Mouse (Mus musculus): ENCODE measurements around the gene Ripk4.
A peak's percentile ranks its signal among the peaks of the same experiment; 100 is the strongest.

Gene Ripk4

DNA sequence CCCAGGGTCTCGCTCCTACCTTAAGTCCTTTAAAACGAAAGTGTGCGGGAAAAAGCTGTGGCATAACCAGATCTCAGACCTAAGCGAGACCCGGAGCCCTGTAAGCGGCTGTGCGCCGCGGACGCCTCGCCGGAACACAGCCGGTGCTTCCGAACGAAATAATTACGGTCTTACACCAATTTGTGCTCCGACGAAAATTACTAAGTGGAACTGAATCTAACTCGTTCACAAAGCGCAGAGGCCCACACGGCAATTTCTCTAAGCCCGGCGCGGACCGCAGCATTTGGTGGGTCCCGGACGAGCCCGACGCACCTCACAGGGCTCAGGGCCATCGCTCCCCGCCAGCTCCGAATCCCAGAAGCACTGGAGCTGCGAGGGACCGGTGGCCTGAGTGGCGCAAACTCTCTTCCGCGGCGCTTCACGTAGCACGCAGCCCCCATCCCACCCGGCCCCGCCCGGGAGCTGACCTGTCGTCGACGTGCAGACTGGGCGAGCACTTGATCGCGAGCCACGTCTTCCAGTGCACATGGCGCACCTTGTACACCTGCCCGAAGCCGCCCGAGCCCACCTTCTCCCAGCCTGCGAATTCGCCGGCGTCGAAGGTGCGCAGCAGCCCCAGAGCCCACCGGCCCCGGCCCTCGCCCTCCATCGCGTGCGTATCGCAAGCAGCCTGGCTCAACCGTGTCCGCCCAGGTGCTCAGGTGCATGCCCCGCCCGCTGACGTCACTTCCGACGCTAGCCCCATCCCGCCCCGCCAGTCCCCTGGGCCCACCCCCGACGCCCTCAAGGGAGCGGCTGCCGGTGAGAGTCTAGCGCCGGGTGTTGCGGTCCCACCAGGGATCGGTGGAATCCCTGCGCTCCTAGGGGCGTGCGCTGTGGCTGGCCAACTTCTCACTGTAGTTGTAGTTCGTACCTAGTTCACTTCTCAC, at the start of gene Ripk4:
Gene Ripk4, minus strand, starts transcription at position 727 of the 929 bp plus-strand sequence.
- DNase-seq (ENCODE audit: low spot score): peak; percentile 82

DNA sequence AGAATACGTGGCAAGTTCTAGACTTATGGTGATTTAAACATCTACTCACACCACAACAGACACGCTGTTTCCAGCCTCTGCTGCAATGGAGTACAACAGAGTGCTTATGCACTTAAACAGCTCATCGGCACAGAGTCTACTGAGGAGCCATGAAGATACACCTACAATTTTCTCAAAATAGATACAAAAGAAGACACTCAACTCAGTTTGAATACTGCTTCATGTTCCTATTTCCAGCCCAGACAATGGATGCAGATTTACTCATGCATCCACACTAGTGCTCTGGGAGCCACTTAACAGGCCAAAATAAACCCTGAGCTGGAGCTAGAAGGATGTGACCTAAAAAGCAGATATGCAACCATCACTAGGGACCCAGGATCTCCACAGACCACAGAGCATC, 45.3 kb upstream of the Ripk4 start:
- DNase-seq (ENCODE audit: low spot score): no peak

DNA sequence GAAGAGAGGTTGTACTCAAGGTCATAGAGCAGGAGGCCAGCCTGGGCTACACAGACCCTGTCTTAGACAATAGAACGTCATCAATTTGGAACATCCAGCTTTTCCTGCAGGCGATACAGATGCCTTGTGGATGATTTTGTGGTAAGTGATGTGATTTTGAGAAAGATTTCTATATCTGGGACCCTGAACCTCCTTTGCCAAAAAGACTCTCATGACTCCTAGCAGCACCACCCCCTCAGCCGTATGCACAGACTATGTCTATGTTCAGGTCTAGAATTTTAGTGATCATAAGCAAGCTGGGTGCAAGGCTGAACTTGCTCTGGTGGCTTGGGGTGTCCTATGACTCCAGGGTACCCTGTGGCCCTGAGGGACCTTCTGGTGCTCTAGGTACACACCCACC, 42.1 kb upstream of the Ripk4 start:
- no peak for DNase-seq (ENCODE audit: low spot score)

DNA sequence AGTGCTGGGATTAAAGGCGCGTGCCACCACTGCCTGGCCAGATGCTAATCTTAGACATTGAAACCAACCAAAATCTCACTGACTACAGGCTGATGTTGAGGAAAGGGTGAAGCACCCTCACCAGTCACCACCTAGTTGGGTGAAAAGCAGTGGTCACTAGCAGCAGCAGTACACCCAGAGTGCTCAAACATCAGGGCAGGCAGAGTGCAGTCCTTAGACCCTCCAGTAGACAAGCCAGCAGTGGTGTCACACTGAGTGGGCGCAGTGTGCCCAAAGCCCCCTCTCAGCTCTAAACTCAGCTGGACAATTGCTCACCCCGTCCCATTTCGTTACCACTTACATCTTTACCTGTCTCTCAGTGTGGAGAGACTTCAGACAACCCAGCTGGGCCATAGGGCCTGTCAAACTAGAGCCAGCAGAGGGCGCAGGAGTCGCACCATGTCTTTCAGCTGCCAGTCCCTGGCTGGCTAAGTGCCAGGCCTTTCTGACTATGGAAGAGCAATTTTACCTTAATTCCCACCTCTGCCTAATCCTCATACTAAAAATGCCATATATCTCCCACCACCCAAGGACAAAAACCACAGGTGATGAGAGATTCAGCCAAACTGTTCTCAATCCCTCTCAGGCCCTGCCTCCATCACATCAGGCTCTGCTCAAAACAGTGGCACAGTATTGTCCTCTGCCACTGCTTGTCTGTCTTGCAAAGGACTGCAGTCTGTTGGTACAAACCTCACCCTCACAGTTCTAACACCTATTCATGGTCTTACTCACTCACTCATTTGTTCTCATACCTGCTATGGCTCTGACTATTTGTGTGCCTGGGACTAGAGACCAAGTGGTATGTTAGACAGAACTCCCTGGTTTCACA, 41.3 kb upstream of the Ripk4 start:
- peak; percentile 41 for DNase-seq (ENCODE audit: low spot score)

DNA sequence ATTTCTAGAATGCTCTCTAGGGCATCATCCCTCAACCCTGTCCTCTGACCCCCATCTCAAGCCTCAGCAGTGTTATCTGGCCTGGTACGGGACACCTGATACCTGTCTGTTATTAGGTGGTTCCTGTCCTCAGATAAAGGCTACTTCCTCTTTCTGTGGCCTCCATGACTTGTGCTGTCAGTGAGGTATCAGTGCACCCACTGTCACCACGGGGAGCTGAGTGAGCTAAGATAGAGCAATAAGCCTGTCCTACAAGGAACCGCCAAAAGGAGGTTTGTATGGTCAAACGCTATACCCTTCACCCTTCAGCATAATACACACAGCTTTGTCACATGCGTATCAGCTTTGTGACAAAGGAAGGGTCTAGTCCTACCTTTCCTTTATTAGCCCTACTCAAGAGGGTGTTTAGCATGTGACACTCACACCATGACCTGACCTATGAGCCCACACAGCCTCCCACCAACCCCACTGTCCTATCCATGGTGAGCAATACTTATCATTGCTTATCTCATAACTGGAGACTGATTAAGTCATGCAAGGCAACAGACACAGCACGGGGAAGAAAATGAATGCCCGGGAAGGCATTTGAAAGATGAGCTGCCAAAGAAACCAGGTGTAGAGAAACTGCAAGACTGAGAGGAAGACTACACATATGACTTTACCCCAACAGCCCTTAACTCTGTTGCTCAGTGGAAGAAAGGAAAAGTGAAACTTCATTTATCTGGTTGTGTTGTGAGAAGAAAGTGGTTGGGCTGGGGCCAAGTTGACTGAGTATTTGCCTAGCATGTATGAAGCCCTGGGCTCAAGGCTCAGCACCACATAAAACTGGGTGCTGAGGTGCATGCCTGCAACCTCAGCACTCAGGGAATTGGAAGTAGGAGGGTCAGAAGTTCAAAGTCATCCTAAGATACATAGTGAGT, 34.6 kb upstream of the Ripk4 start:
- no peak for DNase-seq (ENCODE audit: low spot score)

DNA sequence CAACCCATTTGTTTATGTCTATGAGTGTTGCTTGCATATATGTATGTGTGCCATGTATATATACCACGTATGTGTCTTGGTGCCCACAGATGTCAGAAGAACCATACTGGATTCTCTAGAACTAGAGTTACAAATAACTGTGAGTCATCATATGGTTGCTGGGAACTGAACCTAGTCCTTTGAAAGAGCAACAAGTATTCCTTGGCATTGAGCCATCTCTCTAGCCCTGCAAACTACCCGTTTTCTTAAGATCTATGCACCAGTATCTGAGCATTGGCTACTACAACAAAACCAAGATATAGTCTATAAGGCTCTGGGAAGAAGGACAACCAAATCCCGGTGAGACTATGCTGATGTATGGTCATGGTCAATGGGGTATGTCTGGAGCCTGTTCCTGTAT, 33.6 kb upstream of the Ripk4 start:
- DNase-seq (ENCODE audit: low spot score): no peak

DNA sequence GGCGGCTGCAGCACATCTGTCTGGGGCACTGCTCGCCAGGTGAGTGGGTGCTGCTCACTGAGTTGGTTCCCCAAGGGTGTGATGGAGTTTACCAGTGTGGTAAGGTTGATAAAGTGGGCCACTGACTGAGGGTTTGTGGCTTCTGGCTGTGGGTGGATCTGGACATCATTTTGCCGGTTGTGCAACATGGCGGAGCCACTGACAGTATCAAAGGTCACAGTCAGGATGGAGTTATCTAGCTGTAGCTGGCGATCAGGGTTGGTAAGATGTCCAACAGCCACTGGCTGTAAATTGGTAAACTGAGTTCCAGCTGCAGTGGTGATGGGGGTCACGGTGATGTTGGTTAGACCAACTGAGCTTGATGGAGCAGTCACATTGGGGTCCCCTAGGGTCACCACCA, 30.7 kb upstream of the Ripk4 start:
- no peak for DNase-seq (ENCODE audit: low spot score)

DNA sequence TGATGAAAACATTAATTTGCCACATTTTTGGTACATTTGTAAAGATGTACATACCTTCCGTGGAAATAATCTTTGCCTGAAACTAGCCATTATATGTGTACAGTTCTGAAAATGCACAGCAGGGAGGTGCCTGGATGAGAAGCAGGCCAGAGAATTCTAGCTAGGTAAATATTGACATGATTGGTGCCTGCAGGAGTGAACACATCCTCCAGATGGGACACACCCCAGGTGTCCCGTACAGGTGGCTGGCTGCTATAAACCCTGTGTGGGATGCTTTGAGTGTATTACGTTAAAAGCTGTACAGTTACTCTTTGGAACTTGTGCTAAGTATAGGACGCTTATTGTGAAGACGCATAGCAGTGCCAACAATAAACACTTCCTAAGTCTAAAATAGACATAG, 19.5 kb upstream of the Ripk4 start:
- no peak for DNase-seq (ENCODE audit: low spot score)

DNA sequence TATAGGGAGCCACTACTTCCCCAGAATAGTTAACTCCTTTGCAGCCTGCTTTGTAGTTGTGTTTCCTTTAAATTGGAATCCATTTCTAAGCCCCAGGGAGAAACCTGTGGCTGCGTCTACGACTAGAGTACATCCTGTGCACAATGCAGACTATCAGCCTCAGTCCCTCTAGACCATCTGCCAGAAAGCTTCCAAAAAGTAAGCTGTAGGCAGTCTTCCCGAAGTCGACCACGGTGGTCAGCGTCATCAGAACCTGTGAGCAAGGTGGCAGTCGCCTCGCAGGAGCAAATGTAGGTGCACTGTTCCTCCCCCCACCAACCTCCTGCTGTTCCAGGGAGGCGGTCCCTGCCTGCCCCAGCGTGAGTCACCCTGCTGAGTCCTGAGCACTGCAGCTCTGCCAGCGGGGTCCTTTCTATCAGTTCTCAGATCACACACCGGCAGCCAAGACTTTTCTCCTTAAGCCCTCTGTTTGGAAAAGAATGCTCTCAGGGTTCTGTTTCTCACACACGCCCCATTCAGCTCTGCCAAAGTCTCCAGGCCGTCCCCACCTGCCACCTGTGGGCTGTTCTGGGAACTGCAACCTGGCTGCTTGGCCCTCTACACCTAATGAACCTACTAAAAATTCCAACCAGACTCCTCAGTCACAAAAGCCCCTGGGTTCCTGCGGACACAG, 14.9 kb upstream of the Ripk4 start:
- DNase-seq (ENCODE audit: low spot score): peak; percentile 67

DNA sequence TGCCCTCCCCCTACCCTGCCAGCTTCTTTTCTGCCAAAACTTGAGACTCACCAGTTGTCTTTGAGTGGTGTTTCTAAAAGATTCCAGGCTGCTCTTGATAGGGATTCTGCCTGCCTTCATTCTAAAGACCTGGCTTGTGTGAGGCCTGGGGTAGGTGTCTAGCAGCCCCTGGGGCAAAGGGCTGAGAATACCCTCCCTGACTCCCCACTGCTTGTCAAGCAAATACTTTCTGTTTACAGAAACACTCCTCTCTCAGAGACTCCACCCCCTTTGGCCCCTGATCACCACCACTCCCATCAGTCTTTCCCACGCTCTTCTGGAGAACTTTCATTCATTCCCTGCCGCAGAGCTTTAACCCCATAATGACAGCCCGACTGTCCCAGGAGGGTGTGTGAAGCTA, 2.9 kb upstream of the Ripk4 start:
- DNase-seq (ENCODE audit: low spot score): no peak

DNA sequence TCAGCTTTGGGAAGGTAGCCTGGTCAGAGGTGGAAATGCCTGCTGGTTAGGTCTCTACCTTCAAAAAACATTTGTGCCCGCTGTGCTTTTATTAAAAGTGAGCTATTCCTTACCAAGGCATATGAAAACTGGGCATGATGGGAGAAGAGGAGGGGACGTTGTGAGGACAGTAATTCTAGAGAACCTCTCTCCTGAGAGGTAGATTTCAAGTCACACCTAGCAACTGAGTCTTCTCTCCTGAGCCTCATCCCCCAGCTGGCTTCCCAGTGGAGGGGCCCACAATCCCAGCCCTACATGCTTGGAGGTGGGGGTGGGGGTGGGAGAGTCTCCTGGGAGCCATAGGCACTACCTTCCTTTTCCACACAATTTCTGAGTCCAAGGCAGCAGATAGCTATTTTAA, 1.0 kb upstream of the Ripk4 start:
- DNase-seq (ENCODE audit: low spot score): no peak

DNA sequence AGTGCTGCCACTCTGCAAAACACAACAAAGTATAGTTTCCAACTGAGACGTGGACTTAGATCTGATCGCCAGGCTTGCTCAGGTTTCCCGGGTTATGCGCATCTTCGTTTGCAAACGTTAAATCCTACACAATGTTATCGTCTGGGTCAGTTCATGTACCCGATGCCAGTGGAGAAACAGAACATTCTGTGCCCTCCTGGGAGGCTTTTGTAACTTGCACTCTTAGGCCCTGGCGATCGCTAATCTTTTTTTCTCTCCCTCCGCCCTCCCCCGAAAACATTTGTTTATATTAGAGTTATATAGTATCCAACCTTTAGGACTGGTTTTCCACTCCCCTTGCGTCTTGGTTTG, 378 bp upstream of the Ripk4 start:
- peak; percentile 60 for DNase-seq (ENCODE audit: low spot score)

DNA sequence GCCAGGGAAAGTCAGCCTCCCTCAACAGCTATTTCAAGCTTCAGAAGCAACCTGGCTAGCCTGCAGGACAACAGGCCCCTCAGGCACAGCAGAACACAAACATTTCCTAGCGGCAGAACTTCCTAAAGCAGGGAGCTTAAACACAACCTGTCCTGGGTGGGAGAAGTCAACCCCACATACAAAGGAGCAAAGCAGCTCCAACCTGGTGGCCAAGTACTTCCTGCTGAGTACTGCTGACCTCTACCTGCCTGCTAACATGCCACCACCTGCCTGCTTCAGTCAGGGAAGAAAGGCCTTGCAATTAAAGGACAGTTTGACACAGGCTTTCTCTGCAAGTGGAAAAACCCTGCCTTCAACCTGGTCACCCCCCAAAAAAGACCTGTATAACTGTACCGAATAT, 1.8 kb downstream of the Ripk4 start:
- no peak for DNase-seq (ENCODE audit: low spot score)

DNA sequence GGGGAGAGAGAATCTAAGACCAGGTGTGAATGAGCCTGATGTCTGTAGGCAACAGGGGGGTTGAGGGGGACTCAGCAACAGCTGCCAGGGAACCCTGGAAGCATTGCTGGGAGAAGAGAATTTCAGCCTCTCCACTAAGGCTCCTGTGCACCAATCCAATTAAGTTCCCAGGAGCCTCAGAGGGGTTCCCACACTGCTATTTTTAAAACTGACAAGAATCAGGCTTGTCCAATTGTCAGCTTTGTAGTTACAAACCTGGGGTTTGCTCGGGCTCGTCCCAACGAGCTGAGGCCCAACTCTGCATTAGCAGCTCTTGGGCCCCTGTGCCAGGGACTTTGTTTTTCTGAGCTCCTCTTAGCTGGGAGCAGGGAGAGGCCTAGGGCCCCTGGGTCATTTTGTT, 3.9 kb downstream of the Ripk4 start:
- no peak for DNase-seq (ENCODE audit: low spot score)

DNA sequence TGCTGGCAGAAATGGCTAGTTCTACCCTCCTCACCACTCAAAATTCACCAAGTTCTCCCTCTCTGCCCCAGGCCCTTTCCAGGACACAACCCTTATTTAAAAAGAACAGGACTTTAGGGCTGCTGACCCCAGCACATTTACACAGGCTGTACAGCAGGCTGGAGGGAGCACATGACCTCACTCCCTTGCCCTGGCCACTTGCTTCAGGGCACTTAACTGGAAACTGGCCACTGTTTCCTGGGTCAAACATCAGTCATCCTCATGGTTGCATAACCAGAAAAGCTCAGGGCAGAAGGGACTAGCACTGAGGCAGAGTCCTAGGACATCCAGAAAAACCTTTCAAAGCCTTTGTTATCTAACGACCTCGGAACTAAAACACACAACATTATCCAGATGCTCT, 5.3 kb downstream of the Ripk4 start:
- DNase-seq (ENCODE audit: low spot score): no peak

DNA sequence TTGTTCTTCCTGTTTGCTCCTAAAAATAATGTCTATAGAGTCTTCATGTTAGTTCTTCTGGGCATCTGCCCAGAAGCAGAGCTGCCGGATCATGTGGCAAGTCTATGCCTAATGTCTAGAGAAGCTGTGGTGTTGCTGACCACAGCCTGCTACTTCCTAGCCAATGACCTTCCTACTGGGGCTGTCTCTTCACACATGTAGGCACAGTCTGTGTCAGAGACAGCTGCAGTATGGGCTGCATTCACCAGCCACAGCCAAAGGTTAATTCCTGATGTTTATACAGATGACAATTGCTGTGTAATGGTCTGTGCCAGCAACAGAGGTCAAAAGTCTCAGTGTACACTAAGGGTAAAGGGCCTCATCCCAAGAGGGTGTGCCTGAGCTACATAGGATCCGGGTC, 7.1 kb downstream of the Ripk4 start:
- DNase-seq (ENCODE audit: low spot score): no peak

DNA sequence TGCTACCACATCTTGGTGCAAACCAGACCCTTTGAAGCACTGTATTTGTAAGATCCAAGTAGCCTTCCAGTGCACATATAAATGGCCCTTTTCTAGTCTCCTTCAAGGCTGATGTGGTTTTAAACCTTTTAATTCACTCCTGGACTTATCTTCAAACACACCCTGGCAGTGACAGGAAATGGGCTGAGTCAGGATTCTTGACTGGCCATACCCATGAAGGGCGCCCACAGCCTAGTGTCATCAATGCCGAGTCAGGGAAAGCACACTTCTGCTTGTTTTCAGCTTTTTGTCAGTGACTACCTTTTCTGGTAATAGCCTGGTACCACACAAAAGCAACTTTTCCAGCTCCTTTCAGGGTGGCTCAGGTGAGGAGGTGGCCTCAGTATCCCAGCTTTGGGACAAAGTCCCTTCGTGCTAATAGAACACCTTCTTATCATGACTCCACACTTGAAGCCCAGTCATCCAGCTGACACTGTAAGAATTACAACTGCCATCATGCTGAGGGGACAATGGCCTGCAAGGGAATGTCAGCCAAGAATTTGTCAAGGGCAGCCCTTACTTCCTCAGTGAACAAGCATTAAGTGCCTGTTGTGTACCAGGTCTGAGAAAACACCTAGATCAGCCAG, 11.2 kb downstream of the Ripk4 start:
- DNase-seq (ENCODE audit: low spot score): no peak

DNA sequence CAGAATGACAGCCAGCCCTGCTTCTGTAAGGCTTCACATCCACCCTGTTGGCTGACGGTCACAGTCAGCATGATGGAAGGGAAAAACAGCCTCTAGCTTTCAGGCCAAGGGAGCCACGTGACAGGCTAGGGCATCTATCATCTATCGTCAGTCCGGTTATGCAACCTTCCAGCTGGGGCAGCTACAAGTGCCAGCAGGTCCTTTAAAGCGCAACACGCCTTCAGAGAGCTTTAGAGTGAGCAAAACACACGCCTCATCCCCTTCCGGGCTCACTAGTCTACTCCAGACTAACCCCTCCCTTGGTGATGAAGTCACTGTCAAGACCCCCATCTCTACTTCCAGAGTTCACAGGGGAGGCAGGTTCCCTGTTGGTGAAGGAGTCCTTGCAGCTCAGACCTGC, 11.7 kb downstream of the Ripk4 start:
- DNase-seq (ENCODE audit: low spot score): no peak

DNA sequence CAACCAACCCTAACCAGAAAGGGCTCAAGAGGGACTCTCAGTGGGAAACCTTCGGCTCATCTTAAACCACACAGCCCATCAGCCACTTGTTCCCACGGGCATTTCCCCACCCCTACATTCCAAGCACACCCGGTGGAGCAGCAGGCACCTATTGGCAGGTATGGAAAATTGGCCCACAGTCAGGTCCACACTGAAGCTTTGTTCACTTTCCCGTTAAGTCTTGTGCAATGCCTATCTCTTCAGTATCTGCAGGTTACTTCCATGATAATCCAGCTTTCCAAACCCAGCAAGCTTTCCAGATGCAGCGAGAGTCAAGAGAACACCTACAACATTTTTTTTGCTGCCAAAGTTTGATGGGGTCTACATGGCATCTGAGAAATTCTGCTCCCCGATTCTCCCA, 15.2 kb downstream of the Ripk4 start:
- no peak for DNase-seq (ENCODE audit: low spot score)

DNA sequence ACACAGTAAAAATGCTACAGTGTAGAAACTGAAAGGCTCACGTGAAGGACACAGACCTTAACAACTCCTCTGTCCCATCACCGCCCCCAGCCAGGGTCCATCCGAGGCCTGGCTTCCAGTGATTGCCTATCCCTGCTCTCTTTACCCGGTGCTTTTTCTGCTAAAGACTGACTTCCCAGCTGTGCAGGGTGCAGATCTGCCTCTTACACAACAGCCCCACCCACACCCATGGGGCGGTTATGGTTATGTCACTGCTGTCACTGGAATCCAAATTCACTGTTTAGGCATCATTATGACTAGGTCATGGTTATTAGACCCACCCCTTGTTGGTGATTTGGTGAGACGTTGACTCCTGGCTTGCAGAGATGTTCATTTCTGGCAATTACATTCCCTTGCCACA, 25.6 kb downstream of the Ripk4 start:
- DNase-seq (ENCODE audit: low spot score): no peak

DNA sequence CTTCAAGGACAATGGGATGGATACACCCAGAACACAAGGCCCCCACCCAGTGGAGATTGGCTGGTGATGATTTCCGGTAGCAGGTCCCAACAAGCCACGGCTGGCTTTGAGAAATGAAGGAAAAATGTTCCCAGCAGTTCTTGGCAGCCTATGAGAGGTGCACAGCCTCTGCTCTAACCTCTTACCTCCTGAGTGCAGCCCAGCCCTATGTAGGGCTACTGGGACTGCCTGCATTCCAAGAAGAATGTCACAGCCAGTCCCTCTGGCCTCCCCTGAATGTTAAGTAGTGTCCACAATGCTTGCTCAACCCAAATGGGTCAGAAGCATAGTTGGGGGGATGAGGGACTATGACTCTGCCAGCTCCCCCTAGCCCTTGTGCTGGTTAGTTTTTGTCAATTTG, 27.0 kb downstream of the Ripk4 start:
- DNase-seq (ENCODE audit: low spot score): no peak
